Mouse (Mus musculus): ENCODE measurements around the gene Kcnk15.

The Kcnk15 gene

DNA sequence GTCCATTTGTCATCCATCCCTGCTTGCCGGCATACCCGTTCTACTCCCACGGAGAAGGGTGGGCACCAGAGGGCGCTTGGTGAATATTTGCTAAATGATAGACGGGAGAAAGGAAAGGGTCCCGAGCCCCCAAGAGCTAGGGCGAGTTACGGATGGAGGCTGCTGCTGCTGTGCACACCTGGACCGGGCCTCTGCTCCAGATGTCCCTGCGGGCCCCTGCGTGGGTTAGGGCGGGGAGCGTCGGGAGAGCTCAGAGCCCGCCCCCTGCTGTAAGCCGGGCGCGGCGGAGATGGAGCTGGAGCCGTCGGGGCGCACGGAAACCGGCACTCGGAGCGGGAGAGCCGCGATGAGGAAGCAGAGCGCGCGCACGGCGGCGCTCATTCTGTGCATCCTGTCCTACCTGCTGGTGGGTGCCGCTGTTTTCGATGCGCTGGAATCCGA is at the start of gene Kcnk15:
Gene Kcnk15, plus strand, starts transcription at position 191 of the 441 bp plus-strand sequence.
- no peak for DNase-seq

DNA sequence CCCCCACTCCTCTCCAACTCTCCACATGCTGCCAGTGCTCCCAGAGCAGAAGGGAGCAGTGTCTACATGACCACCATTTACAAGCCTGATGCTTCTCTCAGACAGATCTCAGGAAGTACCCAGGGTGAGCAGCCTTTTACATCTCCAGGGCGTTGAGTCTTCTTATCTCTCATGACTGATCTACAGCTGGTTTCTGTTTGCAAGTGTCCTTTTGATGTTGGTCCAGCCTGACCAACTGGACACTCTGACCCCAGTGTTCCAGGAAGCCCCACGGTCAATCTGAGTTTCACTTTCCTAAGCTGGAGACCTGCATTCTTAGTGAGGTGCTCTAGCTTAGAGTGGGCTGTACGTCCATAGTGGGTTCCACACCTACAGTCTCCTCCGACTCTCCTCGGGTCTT is 49.6 kb upstream of the Kcnk15 start:
- no peak for DNase-seq

GRCm38 (mm10) chr2:163809166-163809565 is 44.3 kb upstream of the Kcnk15 start:
- no peak for DNase-seq

GRCm38 (mm10) chr2:163809704-163810103 is 43.7 kb upstream of the Kcnk15 start:
- no peak for DNase-seq

- no peak for DNase-seq
Measured at GRCm38 (mm10) chr2:163813077-163813476, 40.4 kb upstream of the Kcnk15 start.

DNA sequence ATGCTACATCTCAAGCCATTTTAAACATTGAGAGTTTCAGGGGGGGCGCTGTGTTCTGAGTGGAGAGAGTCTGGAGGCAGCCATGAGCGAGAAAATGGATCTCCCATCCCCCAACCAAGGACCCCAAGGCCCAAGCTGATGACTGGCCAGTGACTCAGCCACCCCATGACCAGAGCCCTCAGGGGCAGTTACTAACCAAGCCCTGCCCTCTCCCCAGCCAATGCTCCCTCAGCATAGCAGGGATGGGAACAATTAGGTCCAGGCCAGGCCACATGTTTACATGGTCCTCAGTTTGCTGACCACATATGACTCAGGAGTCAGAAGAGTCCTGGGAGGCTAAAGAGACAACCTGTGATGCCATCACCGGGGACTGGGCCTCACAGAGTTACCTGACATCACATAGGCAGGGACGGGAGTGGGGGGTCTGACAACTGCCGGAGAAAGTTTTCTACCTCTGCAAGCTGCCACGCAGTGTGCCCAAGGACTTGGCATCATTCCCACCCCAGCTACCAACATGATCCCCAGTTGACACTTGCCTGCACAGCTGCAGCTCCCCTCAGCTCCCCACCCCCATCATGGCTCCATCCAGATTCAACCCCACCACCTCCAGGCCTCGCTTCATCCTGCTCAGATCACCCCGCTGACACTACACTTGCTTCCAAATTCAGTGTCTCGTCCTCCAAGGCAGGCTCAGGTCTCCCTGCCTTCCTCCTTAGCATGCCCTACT is 38.5 kb upstream of the Kcnk15 start:
- no peak for DNase-seq

- no peak for DNase-seq
Measured at GRCm38 (mm10) chr2:163820607-163821006, 32.8 kb upstream of the Kcnk15 start, which contains the start of gene Ccn5. Gene Ccn5 (plus strand): TSS chr2:163820861.

GRCm38 (mm10) chr2:163823248-163823647 is 30.2 kb upstream of the Kcnk15 start:
- DNase-seq, result no peak

DNA sequence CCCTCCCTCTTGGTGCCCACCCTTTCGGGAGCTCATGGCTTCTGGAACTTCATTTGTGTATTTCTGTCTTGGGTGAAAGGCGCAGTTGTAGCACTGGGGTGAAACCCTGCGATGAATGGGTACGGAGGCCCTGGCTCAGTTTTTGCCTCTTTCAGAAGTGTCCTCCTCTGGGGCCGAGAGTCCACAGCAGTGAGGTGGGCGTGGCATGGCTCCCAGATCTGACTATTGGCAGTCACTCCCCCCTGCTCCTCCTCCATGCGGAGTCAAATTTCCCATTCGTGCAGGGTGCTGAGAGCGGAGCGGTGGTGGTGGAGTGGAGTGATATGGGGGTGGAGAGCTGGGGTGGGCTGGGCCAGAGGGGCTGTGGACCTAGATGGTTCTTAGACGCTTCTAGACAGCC is 29.7 kb upstream of the Kcnk15 start:
- no peak for DNase-seq

DNA sequence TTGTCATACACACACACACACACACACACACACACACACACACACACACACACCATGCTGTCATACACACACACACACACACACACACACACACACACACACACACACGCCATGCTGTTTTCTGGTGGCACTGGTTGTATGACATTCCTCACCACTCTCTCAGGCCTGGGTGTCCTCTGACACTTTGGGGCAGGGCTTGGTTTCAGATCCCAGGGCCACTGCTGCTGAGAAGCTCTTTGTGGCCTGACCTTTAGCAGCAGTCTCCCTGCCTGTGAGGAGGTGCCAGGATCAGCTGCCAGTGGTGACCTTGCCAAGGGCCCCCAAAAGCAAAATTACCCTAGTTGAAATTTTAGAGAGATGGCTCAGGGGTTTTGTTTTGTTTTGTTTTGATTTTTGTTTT is 27.6 kb upstream of the Kcnk15 start:
- DNase-seq, result no peak

- DNase-seq, result no peak
Measured at GRCm38 (mm10) chr2:163826494-163826893, 27.0 kb upstream of the Kcnk15 start.

GRCm38 (mm10) chr2:163831163-163831562 is 22.3 kb upstream of the Kcnk15 start:
- DNase-seq, result no peak

DNA sequence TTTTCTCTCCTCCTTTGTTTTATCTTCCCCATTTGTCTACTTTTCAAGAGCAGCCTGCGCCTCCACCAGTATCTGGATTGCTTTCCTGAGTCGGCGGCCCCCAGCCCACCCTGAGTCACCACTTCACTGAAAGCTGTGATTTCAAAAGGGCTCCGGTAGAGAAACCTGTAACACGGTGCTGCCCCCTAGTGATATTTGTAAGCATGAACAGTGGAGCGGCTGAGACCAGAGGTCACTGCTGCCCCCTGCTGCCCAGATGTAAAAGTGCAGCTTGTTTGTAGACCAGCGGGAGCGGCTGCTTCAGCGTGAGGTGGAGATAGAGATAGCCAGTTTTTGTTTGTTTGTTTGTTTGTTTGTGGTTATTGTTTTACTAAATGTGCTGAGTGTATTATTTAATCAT is 15.4 kb upstream of the Kcnk15 start:
- peak; percentile 77 for DNase-seq

DNA sequence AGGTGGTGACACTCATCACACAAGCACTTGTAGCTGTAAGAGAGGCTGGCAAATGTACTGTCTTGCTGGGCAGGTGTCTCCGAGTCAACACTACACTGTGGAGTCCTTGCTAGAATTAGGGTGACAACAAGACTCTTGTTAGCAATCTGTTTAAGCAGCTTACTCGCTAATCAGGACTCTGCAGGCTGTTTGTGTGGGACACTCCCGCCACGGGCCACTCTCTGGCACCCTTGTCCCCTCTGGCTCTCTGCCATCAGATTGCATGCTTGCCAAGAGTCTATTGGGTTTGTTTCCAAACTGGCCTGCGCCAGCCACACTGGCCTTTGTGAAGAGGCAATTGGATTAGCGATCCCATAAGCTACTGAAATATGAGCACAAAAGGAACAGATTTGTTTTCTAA is 13.9 kb upstream of the Kcnk15 start:
- no peak for DNase-seq

- no peak for DNase-seq
Measured at GRCm38 (mm10) chr2:163842043-163842442, 11.4 kb upstream of the Kcnk15 start.

- no peak for DNase-seq
Measured at GRCm38 (mm10) chr2:163857233-163857632, 3.8 kb downstream of the Kcnk15 start.

DNA sequence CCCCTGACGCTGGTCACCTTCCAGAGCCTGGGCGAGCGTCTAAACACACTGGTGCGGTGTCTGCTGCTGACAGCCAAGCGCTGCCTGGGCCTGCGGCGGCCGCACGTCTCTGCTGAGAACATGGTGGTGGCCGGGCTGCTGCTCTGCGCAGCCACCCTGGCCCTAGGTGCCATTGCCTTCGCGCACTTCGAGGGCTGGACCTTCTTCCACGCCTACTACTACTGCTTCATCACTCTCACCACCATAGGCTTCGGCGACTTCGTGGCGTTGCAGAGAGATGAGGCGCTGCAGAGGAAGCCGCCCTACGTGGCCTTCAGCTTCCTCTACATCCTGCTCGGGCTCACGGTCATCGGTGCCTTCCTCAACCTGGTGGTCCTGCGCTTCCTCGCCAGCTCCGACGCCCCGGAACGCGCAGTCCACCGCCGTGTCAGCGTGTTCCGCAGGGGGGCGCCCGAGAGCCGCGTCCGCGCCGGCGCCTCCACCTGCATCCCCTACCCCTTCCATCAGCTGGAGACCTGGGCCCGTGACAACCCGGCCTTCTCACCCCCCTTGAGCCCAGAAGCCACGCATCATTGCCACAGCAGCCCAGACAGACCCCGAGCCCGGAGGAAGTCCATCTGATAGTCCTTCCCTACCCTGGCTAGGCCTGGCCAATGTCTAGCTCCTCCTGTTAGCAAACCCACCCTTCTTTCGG is 5.0 kb downstream of the Kcnk15 start:
- peak; percentile 67 for DNase-seq

- no peak for DNase-seq
Measured at GRCm38 (mm10) chr2:163865311-163865710, 11.9 kb downstream of the Kcnk15 start.

GRCm38 (mm10) chr2:163866061-163866460 is 12.6 kb downstream of the Kcnk15 start:
- DNase-seq, result no peak

DNA sequence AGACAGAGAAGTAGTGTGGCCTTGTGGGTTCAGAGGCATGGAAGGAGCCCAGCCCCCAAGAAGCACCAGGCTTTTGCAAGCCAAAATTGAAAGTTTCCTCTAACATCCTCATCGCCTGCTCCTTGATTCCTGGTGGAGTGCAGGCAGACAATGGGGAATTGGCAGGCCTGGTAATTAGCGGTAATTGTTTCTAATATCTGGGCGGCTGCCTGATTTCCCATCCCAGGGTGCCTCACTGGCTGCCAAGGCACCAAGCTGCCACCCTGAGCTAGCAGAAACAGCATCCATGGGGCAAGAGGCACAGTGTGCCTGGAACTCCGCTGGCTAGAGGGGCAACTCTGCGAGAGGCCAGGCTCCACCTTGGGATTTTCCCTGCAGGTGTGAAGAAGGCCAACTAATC is 16.3 kb downstream of the Kcnk15 start:
- DNase-seq, result no peak

GRCm38 (mm10) chr2:163871266-163871665 is 17.8 kb downstream of the Kcnk15 start:
- DNase-seq, result no peak

GRCm38 (mm10) chr2:163871906-163872305 is 18.5 kb downstream of the Kcnk15 start:
- no peak for DNase-seq

DNA sequence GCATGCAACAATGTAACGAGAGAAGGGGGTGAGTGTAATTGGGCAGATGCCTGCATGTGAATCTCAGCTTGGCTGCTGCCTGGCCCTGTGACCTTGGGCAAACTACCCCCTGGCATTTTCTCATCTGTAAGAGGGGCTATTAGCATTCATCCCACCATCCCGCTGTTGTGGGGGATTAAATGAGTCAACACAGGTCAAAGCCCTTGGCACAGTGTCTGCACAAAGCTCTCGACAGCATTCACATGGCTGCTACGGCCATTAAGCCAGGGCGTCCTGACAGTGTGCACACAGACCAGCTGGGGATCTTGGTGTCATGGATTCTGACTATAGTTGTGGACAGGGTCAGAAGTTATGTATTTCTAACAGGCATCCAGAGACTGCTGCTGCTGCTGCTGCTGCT is 21.4 kb downstream of the Kcnk15 start:
- DNase-seq, result no peak

- peak; percentile 31 for DNase-seq
Measured at GRCm38 (mm10) chr2:163875484-163875883, 22.0 kb downstream of the Kcnk15 start.

Measured in right cerebral cortex, postnatal 25 days (tissue).